ENCODE assay signal across 8 mouse cellular contexts in genomic region chr16:37011061-37011921, GRCm38 (mm10). TPM values are rescaled to one million over a fixed set of nuclear protein-coding genes. Genes with fewer than 3 reads are reported as not detected.
A peak's percentile ranks its signal among the peaks of the same experiment; 100 is the strongest.
DNase-seq lines count a peak whose midpoint lies in the region; ATAC-seq and TF ChIP-seq lines count a peak whose summit lies in the region.

Gene Polq, plus strand, starts transcription at chr16:37011786.

- H3K4me3 ChIP-seq in forebrain, embryonic 10.5 days: peak within 1 kb of the TSS; percentile 92
- H3K4me3 ChIP-seq in heart, embryonic 15.5 days: peak within 1 kb of the TSS; percentile 82
- H3K4me3 ChIP-seq in liver, embryonic 14.5 days (ENCODE audit: insufficient read depth in 1 of 2, low read depth in 2 of 2, low read length in 2 of 2): peak within 1 kb of the TSS; percentile 93 to 94
- H3K4me3 ChIP-seq in neural tube, embryonic 11.5 days (ENCODE audit: low read depth, low read length): peak within 1 kb of the TSS; percentile 79
- H3K4me3 ChIP-seq in stomach, postnatal 0 days (ENCODE audit: low read depth, low read length): peak within 1 kb of the TSS; percentile 70

- peak within 1 kb of the TSS; percentile 90 for H3K27ac ChIP-seq in forebrain, embryonic 10.5 days
- peak within 1 kb of the TSS; percentile 73 for H3K27ac ChIP-seq in heart, embryonic 15.5 days
- peak within 1 kb of the TSS; percentile 5 for H3K27ac ChIP-seq in liver, embryonic 14.5 days
- H3K27ac ChIP-seq in neural tube, embryonic 11.5 days (ENCODE audit: low read depth, low read length): no peak within 1 kb of the TSS
- H3K27ac ChIP-seq in stomach, postnatal 0 days (replicated peaks): no peak within 1 kb of the TSS

- peaks cover 30% of the 10 kb centered on the region for H3K36me3 ChIP-seq in forebrain, embryonic 10.5 days (replicated peaks)
- H3K36me3 ChIP-seq in heart, embryonic 15.5 days: no peaks in the 10 kb centered on the region; the same call in 1 of the 2 replicates
- peaks cover 16% of the 10 kb centered on the region for H3K36me3 ChIP-seq in liver, embryonic 14.5 days (replicated peaks; ENCODE audit: control insufficient read depth, insufficient read depth, low read depth)
- H3K36me3 ChIP-seq in neural tube, embryonic 11.5 days (ENCODE audit: control insufficient read depth, insufficient read depth, low read length): no peaks in the 10 kb centered on the region
- no peaks in the 10 kb centered on the region for H3K36me3 ChIP-seq in stomach, postnatal 0 days (ENCODE audit: control insufficient read depth, insufficient read depth, low read length)

- H3K27me3 ChIP-seq in forebrain, embryonic 10.5 days (ENCODE audit: poor library complexity, severe bottlenecking): no peaks in the 10 kb centered on the region
- H3K27me3 ChIP-seq in heart, embryonic 15.5 days: no peaks in the 10 kb centered on the region
- H3K27me3 ChIP-seq in liver, embryonic 14.5 days (ENCODE audit: control insufficient read depth, insufficient read depth, low read length): no peaks in the 10 kb centered on the region
- H3K27me3 ChIP-seq in neural tube, embryonic 11.5 days (ENCODE audit: control insufficient read depth, insufficient read depth, low read length): no peaks in the 10 kb centered on the region
- H3K27me3 ChIP-seq in stomach, postnatal 0 days (ENCODE audit: control insufficient read depth, insufficient read depth, low read length): no peaks in the 10 kb centered on the region

- peak; percentile 96 for ATAC-seq in heart, embryonic 15.5 days (replicated peaks; ENCODE audit: insufficient number of reproducible peaks, insufficient read depth, low FRiP score, low read depth)
- ATAC-seq in liver, embryonic 14.5 days (ENCODE audit: insufficient read depth): peak; percentile 97
- ATAC-seq in neural tube, embryonic 11.5 days (ENCODE audit: insufficient read depth, low FRiP score, low TSS enrichment): peak; percentile 98
- ATAC-seq in stomach, postnatal 0 days (ENCODE audit: low FRiP score, low TSS enrichment): peak; percentile 99

- 0 out of 2 replicates have a peak, but pooled peaks have one; percentile 13 for TF ChIP-seq CTCF in liver, embryonic 14.5 days (IDR thresholded peaks at IDR 0.05; ENCODE audit: low read depth)
- TF ChIP-seq CTCF in stomach, postnatal 0 days (IDR thresholded peaks at IDR 0.05; ENCODE audit: low read depth): peak; percentile 29

- H3K9me3 ChIP-seq in forebrain, embryonic 10.5 days: no peaks in the 10 kb centered on the region
- no peaks in the 10 kb centered on the region for H3K9me3 ChIP-seq in heart, embryonic 15.5 days (replicated peaks)
- H3K9me3 ChIP-seq in liver, embryonic 14.5 days (ENCODE audit: control insufficient read depth, low read length): no peaks in the 10 kb centered on the region
- H3K9me3 ChIP-seq in neural tube, embryonic 11.5 days (ENCODE audit: control insufficient read depth, low read length): no peaks in the 10 kb centered on the region
- H3K9me3 ChIP-seq in stomach, postnatal 0 days (ENCODE audit: control insufficient read depth, low read length): no peaks in the 10 kb centered on the region

- no peak for TF ChIP-seq EP300 in liver, embryonic 14.5 days (IDR thresholded peaks at IDR 0.05; ENCODE audit: low read depth)
- no peak for TF ChIP-seq EP300 in stomach, postnatal 0 days (optimal IDR thresholded peaks at IDR 0.05)

- peaks cover 22% of the 10 kb centered on the region for H3K4me1 ChIP-seq in forebrain, embryonic 10.5 days
- H3K4me1 ChIP-seq in heart, embryonic 15.5 days (replicated peaks): peaks cover 17% of the 10 kb centered on the region
- H3K4me1 ChIP-seq in liver, embryonic 14.5 days (replicated peaks; ENCODE audit: control insufficient read depth in 2 of 2, insufficient read depth in 2 of 2, low read length in 1 of 2): peaks cover 8 to 12% of the 10 kb centered on the region in 2 experiments
- H3K4me1 ChIP-seq in neural tube, embryonic 11.5 days (ENCODE audit: control insufficient read depth, insufficient read depth, low read length): peaks cover 3% of the 10 kb centered on the region; the same call in 1 of the 2 replicates
- no peaks in the 10 kb centered on the region for H3K4me1 ChIP-seq in stomach, postnatal 0 days (replicated peaks; ENCODE audit: control insufficient read depth, insufficient read depth)

- H3K4me2 ChIP-seq in heart, embryonic 15.5 days: peak within 1 kb of the TSS; percentile 89
- H3K4me2 ChIP-seq in liver, embryonic 14.5 days (ENCODE audit: low read depth): peak within 1 kb of the TSS; percentile 83
- H3K4me2 ChIP-seq in neural tube, embryonic 11.5 days (ENCODE audit: low read depth): peak within 1 kb of the TSS; percentile 71
- peak within 1 kb of the TSS; percentile 95 for H3K4me2 ChIP-seq in stomach, postnatal 0 days (replicated peaks; ENCODE audit: low read depth)

- H3K9ac ChIP-seq in heart, embryonic 15.5 days: peak within 1 kb of the TSS; percentile 67
- peak within 1 kb of the TSS; percentile 76 for H3K9ac ChIP-seq in liver, embryonic 14.5 days (replicated peaks)
- peak within 1 kb of the TSS; percentile 72 for H3K9ac ChIP-seq in neural tube, embryonic 11.5 days (ENCODE audit: low read length)
- peak within 1 kb of the TSS; percentile 60 for H3K9ac ChIP-seq in stomach, postnatal 0 days (ENCODE audit: low read length)

- 6% methylated on average over 30 of the region's 30 CpGs for WGBS in forebrain, embryonic 10.5 days
- WGBS in heart, embryonic 15.5 days: 2% methylated on average over 30 of the region's 30 CpGs
- WGBS in liver, embryonic 14.5 days (ENCODE audit: insufficient replicate concordance): 2% methylated on average over 30 of the region's 30 CpGs
- 6% methylated on average over 30 of the region's 30 CpGs for WGBS in neural tube, embryonic 11.5 days
- WGBS in stomach, postnatal 0 days: 2% methylated on average over 30 of the region's 30 CpGs

- peak; percentile 92 to 95 for DNase-seq in CD8-positive naive resting alpha-beta T cell, adult 2 months (ENCODE audit: low read depth in 2 of 2, low spot score in 2 of 2)
- peak; percentile 95 for DNase-seq in c-Kit-positive CD71-negative TER-119-negative erythroid progenitor cells, embryonic 14.5 days (ENCODE audit: low read depth)
- peak; percentile 92 for DNase-seq in forebrain, embryonic 10.5 days (ENCODE audit: extremely low spot score, low spot score)
- DNase-seq in kidney, postnatal 25 days: peak; percentile 93 to 94
- peak; percentile 91 to 94 (median 92) for DNase-seq in liver, embryonic 14.5 days (ENCODE audit: low read depth in 3 of 3, low spot score in 3 of 3)
- DNase-seq in neural tube, embryonic 11.5 days (ENCODE audit: low spot score): peak; percentile 91
- peak; percentile 93 for DNase-seq in stomach, postnatal 0 days (ENCODE audit: low spot score)

RNA-seq across cellular contexts. Expression of gene Polq, which starts in this region (rescaled TPM):
- polyA plus RNA-seq in forebrain, embryonic 10.5 days (2016; fragmentation: Nextera tagmentation; extraction: Ambion mirVana): 14.7 and 15.8 TPM in 2 replicates
- polyA plus RNA-seq in heart, embryonic 15.5 days (2015; fragmentation: Nextera tagmentation; extraction: Ambion mirVana): 3.4 and 4.8 TPM in 2 replicates
- 5.9 and 8.7 TPM in 2 replicates for polyA plus RNA-seq in liver, embryonic 14.5 days (2012; rRNA removed)
- 9.0 and 11.3 TPM in 2 replicates for polyA plus RNA-seq in liver, embryonic 14.5 days (2014; fragmentation: Nextera tagmentation; extraction: Ambion mirVana)
- polyA plus RNA-seq in neural tube, embryonic 11.5 days (2014; fragmentation: Nextera tagmentation; extraction: Ambion mirVana): 9.7 and 10.4 TPM in 2 replicates
- polyA plus RNA-seq in stomach, postnatal 0 days (2015; fragmentation: Nextera tagmentation; extraction: Ambion mirVana): 0.87 and 1.1 TPM in 2 replicates

Comparison
In these comparisons a context has a peak if more than half of its experiments do, and no peak if none do; other contexts are left out.
1. H3K27ac ChIP-seq: peak in forebrain, embryonic 10.5 days (single experiment), heart, embryonic 15.5 days (single experiment) and liver, embryonic 14.5 days (single experiment); none in neural tube, embryonic 11.5 days (single experiment) and stomach, postnatal 0 days (single experiment).
2. Peak in every context shown above with its lines, with median percentiles within 50 percentile points of each other: DNase-seq, H3K4me3 ChIP-seq, ATAC-seq, H3K4me2 ChIP-seq and H3K9ac ChIP-seq.